Mouse (Mus musculus) gastrocnemius, postnatal 36 days (tissue): ENCODE data around the gene Ppp1r36. TPM values are rescaled to one million over a fixed set of nuclear protein-coding genes. Genes with fewer than 3 reads are reported as not detected.

Experiments used
- DNase-seq, 2 experiments: peaks; one replicate each; pipeline ENCODE4 v3.0.0; 2022
- intact Hi-C: fragments of 180-260 bp; cut with DNase I; formaldehyde crosslinking; loops from one replicate; pipeline ENCODE4 v1.15.1; 2025
- long read RNA-seq, 2 experiments: library from polyadenylated mRNA; stranded (forward); transcript quantifications; one replicate each; pipeline ENCODE4 v2.0.0; 2021
- total RNA-seq, 2 experiments: library from RNA; stranded (reverse); gene quantifications; 2 replicates each; pipeline ENCODE4 v1.2.3; 2021

Ppp1r36 gene
- not detected for total RNA-seq
- long read RNA-seq, experiment 1 = 0 reads
- long read RNA-seq, experiment 2 = 0 reads

DNA sequence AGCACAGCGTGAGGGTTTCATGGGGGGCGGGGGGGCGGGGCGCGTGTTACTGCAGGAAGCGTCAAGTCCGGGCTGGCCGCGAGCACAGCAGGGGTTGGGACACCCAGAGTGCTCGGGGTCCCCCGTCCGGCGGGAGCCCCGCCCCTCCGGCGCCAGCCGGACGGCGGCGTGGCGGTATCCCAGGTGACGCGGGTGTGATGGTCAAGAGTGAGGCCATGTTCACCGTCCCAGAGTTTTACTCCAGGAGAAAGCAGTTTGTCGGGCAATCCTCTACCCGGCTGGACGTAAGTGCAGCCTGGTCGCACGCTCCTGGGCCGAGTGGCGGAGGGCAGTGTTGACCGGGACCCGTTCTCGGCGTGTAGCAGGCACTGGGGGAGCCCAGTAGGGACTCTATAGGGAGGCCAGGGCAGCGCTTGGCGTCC is at the start of gene Ppp1r36:
Gene Ppp1r36 (plus strand): TSS at position 106 of the 422 bp plus-strand sequence.
- intact Hi-C loops = loop anchor here (5.0 kb wide), 1 partner anchor 50 kb away; no protein-coding TSS in a partner anchor
- no peak for DNase-seq

DNA sequence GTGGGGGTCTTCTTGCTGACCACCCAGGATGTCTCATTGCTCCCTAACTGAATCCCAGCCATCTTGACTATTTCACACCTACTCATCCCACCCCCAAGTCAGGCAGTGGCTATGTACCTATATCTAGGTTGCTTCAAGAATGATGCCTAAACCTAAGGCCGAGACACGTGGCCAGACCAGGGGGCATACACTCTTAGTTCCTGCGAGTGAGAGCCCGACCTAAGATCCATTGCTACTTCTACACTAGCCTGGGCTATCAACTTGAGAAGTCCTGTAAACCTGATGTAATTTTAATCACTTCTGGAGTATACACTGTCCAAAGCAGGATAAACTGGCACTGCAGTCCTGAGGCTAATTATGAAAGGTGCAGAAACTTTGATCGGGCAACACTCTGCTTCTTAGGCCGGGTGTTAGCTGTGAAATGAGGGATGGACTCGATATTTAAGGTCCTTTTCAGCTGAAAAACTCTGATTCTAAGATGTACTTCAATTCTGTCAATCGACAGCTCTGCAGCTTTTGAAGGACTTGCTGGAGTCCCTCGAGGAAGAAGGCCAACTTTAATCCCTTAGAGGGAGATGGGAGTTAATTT is 49.0 kb upstream of the Ppp1r36 start:
- intact Hi-C loops = no loop called here
- DNase-seq = no peak

DNA sequence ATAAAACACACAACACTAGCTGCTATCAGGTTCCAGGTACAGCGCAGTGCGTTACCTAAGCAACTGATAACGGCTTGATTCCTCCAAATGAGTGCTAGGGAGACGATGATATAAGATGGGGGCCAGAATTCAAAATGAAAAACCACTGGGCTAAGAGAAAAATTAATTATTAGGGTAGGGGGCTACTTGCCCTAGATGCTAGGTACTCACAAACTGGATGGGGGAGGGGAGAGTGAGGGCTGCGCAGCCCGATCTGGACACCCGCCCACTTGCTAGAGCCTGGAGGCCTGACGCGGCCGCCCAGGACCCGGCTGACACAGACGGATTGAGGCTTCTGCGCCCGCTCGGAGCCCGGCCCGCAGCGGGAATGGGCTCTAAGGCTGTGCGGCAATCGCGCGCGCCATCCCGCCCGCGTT is 48.5 kb upstream of the Ppp1r36 start:
- intact Hi-C loops = no loop called here

DNA sequence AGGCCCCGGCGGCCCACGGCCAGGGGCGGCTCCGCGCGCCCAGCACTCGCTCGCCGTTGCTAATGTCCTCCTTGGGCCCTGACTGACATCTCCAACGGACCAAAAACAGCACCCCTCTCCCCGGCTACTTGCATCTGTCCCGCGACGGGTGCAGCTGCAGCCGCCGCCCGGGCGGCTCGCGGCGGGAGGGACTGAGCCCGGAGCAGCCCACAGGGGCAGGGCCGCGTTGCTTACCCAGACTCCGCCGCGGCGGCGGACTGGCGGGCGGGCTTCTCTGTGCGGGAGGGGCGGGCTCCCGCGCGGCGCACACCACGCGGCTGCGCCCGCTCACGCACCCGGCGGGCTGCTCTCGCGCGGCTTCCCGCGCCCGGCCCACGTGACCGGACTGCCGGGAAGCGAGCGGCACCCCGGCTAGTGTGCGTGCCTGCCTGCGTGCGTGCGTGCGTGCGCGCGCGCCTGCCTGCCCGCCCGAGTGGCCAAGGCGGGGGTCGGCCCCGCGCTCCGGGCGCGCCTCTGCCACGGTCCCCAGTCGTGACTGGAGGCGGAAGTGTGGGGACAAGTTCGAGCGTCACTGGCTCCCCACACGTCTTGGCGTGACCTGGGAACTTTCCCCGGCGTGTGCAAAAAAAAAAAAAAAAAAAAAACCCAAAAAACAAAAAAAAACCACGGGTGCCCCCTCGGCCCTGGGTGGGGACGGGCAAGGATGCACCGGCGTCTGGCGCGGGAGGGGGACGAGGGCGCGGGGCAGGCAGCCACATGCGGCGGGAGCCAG is 47.9 kb upstream of the Ppp1r36 start, which contains the start of gene Zbtb25:
Gene Zbtb25 (minus strand): TSS at position 397 of the 772 bp plus-strand sequence.
- intact Hi-C loops = no loop called here
- DNase-seq = peak; percentile 74 to 76

More for the DNA sequence above, 48.5 kb upstream of the Ppp1r36 start:
- DNase-seq = peak in 1 of 2 experiments; percentile 25

DNA sequence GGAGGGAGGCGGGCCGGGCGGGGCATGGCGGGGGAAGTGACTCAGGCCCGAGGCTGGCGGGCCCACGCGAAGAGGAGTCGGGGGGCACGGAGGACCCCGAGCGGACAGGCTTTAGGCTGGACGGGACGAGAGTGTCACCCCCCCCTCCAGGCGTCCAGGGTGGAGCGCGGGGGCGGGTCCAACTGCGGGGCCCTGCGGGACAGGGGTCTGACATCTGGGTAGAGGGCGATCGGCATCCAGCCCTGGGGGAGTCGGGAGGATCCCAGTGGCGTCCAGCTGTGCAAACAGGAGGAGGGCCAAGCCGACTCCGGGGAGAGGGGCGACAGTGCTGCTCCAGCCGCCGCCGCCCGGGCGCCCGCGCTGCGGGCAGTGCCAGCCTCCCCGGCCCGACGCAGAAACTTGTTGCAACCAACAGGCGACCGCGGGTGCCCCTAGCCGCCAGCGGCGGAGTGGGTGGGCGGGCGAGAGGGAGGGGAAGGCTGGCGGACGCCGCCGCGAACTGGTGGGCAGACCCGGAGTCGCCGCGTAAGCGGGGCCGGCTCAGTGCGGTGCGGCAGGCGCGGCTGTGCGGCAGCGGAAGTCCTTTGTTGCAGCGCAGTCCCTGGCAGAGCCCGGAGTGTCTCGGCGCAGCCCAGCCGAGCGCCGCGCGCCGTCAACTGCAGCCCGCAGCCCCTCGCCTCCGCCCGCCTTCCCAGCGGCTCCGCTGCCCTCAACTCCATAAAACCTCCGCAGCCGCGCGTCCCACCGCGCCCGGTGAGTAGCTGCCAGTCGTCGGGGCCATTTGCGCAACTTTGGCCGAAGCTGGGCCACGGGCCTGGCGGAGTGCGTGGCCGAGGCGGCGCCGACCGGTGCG is 47.1 kb upstream of the Ppp1r36 start, which contains the start of gene Zbtb1:
Gene Zbtb1 (plus strand): TSS at position 289 of the 853 bp plus-strand sequence.
- intact Hi-C loops = loop anchor here (2.0 kb wide), 1 partner anchor 35 kb away; the partner anchor contains the start of gene Hspa2

DNA sequence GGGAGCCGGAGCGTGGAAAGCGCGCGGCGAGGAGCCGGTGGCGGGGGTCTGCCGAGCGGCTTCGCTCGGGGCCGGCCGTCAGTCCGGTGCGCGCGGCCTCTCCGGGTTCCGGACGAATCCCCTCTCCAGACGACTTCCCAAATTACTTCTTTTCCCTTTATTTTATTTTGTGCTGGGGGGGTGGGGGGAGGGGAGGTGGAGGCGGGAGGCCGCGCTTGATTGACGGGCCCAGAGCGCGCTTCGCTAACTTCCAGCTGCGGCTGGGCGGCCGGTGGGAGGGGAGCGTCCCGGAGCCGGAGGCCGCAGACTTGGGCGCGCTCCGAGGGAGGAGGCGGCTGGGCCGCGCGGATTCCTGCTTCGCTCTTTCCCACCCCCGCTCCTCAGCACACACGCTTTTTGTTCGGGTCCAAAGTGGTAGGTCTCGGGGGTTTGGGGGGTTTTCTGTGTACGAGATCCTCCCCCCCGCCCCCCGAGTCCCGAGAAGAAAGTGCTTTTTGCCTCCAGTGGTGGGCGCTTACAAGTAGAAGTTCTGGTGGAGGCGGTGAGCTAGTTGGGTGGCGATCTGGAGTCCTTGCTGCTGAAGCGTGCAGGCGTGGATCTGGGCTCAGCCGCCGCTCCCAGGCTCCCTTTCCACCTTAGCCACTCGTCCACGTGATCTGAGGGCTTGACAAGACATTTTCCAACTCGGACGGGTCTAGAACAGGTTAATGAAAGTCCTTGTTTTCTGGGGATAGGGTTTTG is 46.3 kb upstream of the Ppp1r36 start:
- peak; percentile 75 to 78 for DNase-seq
- intact Hi-C loops = loop anchor here (2.0 kb wide), 1 partner anchor 34 kb away; the partner anchor contains the start of gene Hspa2

More for the DNA sequence above, 47.1 kb upstream of the Ppp1r36 start, which contains the start of gene Zbtb1:
- DNase-seq = peak; percentile 69 to 80

DNA sequence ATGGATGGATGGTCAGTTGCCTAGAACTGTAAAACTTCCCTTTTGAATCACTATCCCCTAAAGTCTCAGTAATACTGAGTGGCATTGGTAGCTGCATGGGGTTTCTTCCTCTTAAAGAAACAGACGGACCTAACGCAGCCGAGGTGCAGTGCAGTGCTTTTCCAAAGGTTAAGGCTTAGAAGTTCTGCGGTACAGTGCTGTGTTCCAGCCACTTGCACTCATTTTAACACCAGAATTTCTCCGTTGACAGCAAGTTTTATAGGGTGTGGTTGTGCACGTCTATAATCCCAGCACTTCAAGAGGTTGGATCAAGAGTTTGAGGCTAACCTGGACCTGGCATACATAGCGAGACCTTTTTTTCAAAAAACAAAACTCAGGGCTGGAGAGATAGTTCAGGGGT is 45.3 kb upstream of the Ppp1r36 start:
- DNase-seq = no peak
- intact Hi-C loops = no loop called here

DNA sequence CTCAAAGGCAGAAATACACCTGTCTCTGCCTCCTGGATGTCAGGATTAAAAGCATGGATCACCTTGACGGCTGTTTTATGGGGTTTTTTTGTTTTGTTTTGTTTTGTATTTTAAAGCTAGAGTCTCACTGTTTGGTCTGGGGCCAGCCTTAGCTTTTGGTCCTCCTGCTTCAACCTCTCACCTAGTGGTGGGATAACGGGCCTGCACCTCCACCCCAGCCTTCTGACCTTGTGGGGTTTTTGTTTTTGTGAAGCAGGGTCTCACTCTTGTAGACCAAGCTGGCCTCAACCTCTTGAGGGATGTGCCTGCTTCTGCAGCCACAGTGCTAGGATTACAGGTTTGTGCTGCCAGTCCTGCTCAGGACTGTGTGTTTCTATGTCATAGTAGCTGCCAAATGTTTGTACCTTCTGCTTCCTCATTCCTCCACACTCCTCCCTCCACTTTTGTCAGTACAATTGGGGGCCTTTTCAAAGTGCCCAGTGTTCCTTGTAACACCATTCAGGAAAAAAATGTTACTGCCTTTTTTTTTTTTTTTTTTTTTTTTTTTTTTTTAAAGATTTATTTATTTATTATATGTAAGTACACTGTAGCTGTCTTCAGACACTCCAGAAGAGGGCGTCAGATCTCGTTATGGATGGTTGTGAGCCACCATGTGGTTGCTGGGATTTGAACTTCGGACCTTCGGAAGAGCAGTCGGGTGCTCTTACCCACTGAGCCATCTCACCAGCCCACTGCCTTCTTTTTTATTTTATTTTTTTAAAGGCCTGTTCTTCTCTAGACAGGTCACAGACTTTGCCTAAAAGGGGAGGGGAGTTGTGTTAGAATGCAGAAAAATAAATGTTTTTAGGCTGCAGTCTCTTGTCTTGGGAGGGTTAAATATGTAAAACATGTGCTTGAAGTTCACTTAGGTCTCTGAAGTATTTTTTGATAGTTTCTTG is 44.2 kb upstream of the Ppp1r36 start:
- intact Hi-C loops = no loop called here
- no peak for DNase-seq

DNA sequence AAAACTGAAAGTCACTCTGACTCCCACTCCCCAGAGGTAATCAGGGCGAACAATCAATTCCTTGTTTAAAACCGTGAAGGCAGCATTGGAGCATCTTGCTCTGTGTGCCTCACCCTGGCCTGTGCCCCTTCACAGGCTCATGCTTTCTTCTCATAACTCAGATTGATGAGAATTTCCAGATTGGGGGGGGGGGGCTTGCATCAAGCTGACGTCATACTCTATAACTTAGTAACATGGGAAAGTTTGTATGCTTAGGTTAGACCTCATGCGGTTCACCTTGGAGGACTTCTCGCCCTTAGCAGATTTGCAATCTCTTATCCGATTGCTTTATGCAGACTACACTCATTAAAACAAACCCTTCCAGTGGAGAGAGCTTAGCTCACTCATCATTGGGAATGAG is 43.3 kb upstream of the Ppp1r36 start:
- DNase-seq = no peak
- intact Hi-C loops = no loop called here

DNA sequence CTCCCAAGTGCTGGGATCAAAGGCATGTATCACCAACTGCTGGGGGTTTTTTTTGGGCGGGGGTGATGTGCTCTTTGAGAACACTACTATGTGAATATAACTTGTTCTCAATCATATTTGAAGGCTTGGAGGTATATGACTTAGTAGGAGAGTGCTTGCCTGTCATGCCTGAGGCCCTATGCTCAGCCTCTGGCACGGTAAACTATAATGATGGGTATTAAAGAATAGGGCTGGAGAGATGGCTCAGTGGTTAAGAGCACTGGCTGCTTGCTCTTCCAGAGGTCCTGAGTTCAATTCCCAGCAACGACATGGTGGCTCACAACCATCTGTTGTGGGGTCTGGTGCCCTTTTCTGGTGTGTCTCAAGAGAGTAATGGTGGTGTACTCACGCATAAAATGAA is 42.4 kb upstream of the Ppp1r36 start:
- DNase-seq = no peak
- intact Hi-C loops = no loop called here

DNA sequence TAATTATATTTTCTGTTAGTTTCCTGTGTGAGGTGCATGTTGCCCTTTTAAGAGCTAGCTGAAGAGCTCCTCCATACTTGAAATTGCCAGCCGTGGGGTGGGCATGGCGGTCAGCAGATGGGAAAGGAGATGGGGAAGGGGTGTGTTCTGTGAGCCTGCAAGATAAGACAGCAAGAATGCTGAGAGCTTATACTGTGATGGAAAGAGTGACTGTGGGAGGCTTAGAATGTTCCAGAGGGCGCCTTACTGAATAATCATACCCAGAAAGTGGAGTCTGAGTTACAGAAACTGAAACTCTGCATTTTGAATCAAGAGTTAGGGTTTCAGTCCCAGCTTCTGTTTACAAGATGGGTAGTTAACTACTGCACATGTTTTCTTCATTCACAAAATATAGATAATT is 41.8 kb upstream of the Ppp1r36 start:
- DNase-seq = no peak
- intact Hi-C loops = no loop called here

DNA sequence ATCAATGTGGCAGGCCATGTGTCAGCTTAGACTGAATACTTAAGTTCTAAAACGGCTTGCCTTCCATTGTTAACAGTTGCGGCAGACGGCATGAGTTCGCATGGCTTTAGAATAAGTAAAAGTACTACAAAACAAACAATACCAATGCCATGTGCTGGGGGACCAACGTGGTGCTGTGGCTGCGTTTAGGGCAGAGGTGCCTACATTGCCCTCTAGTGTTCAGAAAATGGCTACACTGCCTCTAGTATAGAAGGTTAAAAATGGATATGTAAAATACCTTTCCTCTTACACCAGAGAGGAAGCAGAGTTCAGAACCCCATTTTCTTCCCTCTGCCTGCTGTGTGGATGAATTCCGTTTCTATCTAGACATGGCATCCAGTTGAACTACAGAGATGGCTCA is 40.7 kb upstream of the Ppp1r36 start:
- DNase-seq = no peak
- intact Hi-C loops = no loop called here

DNA sequence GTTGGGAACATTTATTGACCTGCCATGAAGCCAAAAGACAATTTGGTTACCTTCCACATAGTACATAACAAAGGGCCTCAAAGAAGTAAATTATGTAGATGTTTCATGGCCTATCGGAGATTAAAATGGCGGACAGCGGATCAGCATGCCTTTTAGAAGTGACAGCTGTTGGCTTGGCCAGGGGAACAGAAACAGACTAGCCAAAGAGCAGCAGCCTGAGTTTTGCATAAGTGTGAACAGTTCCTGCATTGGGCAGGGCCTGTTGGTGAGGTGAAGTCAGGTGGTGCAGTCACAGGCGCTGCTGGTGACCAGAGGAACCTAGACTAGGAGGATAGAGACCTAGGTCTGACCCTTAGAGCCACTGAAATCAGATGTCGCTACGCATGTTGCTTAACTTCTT is 40.3 kb upstream of the Ppp1r36 start:
- intact Hi-C loops = no loop called here

DNA sequence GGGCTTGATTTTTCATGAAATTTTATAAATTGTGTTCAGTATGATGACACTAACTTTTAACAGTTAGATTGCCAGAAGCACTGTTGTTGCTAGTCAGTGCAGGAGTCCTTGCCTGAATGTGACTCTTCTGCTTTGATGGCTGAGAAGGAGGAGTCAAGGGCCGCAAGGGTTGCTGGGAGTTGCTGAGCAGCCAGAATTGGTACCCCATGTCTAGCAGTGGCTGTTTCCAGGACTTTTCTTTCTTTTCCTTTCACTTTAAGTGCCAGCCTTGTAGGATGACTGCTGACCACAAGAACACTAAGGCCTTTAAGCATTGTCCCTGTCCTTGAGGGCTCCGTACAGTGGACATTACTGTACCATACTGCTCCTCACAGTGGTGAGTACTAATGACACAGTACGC is 39.6 kb upstream of the Ppp1r36 start:
- no peak for DNase-seq
- intact Hi-C loops = no loop called here

More for the DNA sequence above, 40.3 kb upstream of the Ppp1r36 start:
- no peak for DNase-seq

DNA sequence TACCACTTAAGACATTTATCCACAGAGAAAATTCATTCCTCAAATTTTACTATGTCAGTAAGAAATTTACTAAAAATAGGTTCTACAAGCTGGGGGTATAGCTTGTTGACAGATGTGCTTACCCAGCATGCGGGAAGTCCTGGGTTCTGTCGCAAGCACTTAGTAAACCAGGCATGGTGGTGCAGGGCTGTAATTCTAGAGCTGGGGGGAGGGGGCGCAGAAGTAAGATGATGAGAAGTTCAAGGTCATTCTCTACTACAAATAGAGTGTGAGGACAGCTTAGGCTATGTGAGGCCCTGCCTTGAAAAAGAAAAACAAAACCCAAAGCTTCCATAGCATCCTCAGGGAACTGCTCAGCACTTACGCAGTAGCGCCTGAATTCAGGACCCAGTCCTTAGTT is 38.8 kb upstream of the Ppp1r36 start:
- intact Hi-C loops = no loop called here
- no peak for DNase-seq

DNA sequence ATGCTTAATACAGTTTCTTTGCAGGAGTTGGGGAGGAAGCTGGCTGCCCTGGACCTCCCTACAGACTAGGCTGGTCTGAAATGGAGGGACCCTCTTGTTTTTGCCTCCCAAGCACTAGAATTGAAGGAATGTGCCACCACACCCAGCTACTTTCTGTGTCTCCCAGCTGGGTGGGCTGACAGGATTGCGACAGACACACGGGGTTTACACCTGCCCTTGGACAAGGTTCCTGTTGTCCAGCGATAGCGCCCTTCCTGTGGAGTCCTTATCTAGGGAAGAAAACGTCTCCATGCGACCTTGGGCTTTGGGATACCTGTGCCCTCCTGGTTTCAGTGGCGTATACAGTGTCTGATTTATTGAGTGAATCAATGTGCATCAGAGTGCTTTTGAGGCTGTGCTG is 37.2 kb upstream of the Ppp1r36 start:
- no peak for DNase-seq
- intact Hi-C loops = no loop called here

DNA sequence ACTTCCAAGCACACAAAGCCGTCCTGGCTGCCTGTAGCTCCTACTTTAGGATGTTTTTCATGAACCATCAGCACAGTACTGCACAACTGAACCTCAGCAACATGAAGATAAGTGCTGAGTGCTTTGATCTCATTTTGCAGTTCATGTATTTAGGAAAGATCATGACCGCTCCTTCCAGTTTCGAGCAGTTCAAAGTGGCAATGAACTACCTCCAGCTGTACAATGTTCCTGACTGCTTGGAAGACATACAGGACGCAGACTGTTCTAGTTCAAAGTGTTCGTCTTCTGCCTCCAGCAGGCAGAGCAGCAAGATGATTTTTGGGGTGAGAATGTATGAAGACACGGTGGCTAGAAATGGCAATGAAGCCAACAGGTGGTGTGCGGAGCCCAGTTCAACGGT is 32.0 kb upstream of the Ppp1r36 start:
- no peak for DNase-seq

DNA sequence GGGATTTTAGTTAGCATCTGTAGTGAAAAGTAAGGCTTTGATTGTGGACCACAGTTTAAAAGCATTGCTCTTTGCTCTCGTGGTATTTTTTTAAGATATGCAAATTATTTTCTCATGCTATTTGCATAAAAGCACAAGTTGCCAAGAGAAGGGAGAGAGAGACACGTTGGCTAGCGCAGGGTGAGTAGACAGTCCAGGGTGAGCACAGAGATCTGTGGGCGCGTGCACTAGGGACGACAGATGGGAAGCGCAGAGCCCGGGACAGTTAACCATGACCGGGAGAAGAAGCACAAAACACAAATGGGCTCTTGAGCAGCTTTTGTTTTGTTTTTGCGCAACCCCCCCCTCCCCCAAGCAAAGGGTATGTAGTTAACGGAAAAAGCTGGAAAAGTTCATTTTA is 28.5 kb upstream of the Ppp1r36 start:
- DNase-seq = no peak
- intact Hi-C loops = no loop called here

More for the DNA sequence above, 32.0 kb upstream of the Ppp1r36 start:
- intact Hi-C loops = no loop called here
